Mouse (Mus musculus): ENCODE results near the gene Cyth1. TPM values are rescaled to one million over a fixed set of nuclear protein-coding genes. Genes with fewer than 3 reads are reported as not detected.

The Cyth1 gene
- total and polyA plus RNA-seq, 3 experiments: 49.7 to 108 (median 79.7) TPM

DNA sequence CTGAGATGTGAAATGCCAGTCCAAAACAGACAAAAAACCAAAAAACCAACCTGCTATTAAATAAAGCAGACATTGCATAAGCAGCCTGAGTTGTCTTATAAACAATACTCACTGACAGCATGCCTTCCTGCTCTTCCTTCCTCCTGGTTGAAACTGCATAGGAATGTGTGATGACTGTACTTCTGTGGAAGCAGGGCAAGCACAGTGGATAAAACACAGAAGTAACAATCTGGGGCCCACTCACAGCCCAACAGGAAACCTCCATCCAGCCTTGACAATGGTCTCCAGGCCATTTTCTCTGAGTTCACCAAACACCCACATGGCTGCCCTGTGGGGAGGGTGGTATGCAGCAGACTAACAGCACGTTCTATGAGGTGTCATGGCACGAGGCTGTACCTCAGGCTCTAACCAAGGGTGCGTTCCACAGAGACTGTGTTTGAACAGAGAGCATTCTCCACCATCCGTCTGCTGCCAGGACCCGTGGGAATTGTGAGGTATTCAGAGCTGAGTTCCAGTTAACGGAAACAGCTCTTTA lies 26.0 kb downstream of the Cyth1 start:
- no peaks in the 10 kb centered on the region for H3K27me3 ChIP-seq (replicated peaks)
- H3K9ac ChIP-seq (ENCODE audit: insufficient read depth, low read depth): no peak overlapping the region
- H3K36me3 ChIP-seq (replicated peaks in 1 of 2; ENCODE audit: control insufficient read depth in 1 of 2, insufficient read depth in 1 of 2, low read length in 1 of 2): peaks cover 0 to 60% of the 10 kb centered on the region in 2 experiments
- no peaks in the 10 kb centered on the region for H3K79me2 ChIP-seq (replicated peaks; ENCODE audit: control insufficient read depth, extremely low read depth, insufficient read depth, poor library complexity, severe bottlenecking)
- no peaks in the 10 kb centered on the region for H3K9me3 ChIP-seq (replicated peaks; ENCODE audit: low read length)
- dilution Hi-C loops (cut with MboI; ENCODE audit: extremely low pct_ligation_motif_present, extremely low pct_unique_long_range_greater_than_20kb, low sequenced_read_pairs): no loop called here
- no peak overlapping the region for H3K27ac ChIP-seq (ENCODE audit: insufficient read depth, low read depth)
- no peak for TF ChIP-seq USF2 (conservative IDR thresholded peaks at IDR 0.05; ENCODE audit: low read depth, low read length)
- TF ChIP-seq MXI1 (IDR thresholded peaks at IDR 0.05; ENCODE audit: low read depth, low read length): no peak
- TF ChIP-seq ZC3H11A (IDR thresholded peaks at IDR 0.05; ENCODE audit: low read depth, low read length): no peak
- no peak for TF ChIP-seq MAX (IDR thresholded peaks at IDR 0.05; ENCODE audit: low read length)
- TF ChIP-seq KAT2A (IDR thresholded peaks at IDR 0.05; ENCODE audit: insufficient replicate concordance, low read length): no peak
- TF ChIP-seq POLR2AphosphoS2 (IDR thresholded peaks at IDR 0.05; ENCODE audit: low read depth, low read length): no peak
- TF ChIP-seq CHD1 (IDR thresholded peaks at IDR 0.05; ENCODE audit: low read depth, low read length): no peak
- TF ChIP-seq ETS1 (conservative IDR thresholded peaks at IDR 0.05; ENCODE audit: low read depth, low read length): no peak
- TF ChIP-seq E2F4 (IDR thresholded peaks at IDR 0.05; ENCODE audit: insufficient replicate concordance, low read depth, low read length): no peak
- no peak for TF ChIP-seq POLR2A (IDR thresholded peaks at IDR 0.05; ENCODE audit: low read depth, low read length)
- TF ChIP-seq JUND (conservative IDR thresholded peaks at IDR 0.05; ENCODE audit: low read depth, low read length): no peak
- TF ChIP-seq ZMIZ1 (IDR thresholded peaks at IDR 0.05; ENCODE audit: low read depth, low read length): no peak
- TF ChIP-seq SIN3A (IDR thresholded peaks at IDR 0.05; ENCODE audit: low read length): no peak
- no peak for TF ChIP-seq RAD21 (IDR thresholded peaks at IDR 0.05; ENCODE audit: low read depth, low read length)
- no peak for TF ChIP-seq HCFC1 (IDR thresholded peaks at IDR 0.05; ENCODE audit: low read depth, low read length)
- H3K4me1 ChIP-seq (ENCODE audit: control insufficient read depth in 1 of 2, insufficient read depth in 2 of 2): peaks cover 17 to 89% of the 10 kb centered on the region in 2 experiments
- DNase-seq (ENCODE audit: extremely low read depth): no peak
- H3K4me2 ChIP-seq (ENCODE audit: insufficient read depth, low read depth, poor library complexity, severe bottlenecking): no peak overlapping the region
- in situ Hi-C loops (cut with MboI; ENCODE audit: low pct_ligation_motif_present, low pct_unique_long_range_greater_than_20kb, low sequenced_read_pairs): no loop called here
- H3K4me3 ChIP-seq (replicated peaks in 1 of 3; ENCODE audit: low read depth in 2 of 3, low read length in 2 of 3, poor library complexity in 1 of 3): no peak overlapping the region

DNA sequence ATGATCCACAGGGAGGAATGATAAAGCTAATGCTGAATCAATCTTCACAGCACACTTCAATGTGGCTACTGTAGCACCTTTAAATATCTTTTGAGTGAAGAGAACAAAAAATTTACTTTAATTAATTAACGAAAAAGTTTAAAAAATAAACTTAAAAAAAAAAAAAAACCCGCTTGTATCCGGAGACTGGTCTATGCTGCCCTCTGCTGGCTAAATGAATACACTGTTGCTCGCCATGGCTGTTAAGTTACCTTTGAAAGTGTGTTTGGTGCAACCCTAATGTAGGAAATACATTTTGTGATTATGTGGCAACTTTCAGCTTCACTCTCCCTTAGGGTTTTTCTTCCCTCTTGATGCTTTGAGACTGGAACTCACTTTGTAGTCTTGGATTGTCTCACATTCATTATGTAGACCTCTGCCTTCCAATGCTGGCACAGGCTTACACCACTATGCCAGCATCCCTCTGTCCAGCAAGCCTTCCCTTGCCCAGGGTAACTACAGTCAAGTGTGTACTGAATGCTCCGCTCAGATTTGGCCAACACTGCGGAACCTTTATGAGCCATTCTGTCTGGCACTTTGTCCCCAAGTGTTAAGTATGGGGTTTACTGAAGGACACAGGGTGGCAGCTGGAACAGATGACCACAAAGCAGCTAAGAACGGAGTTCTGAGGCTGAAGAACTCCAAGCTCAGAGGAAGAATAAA lies 27.7 kb downstream of the Cyth1 start:
- dilution Hi-C loops (cut with MboI; ENCODE audit: extremely low pct_ligation_motif_present, extremely low pct_unique_long_range_greater_than_20kb, low sequenced_read_pairs) (no loop called here), in situ Hi-C loops (cut with MboI; ENCODE audit: low pct_ligation_motif_present, low pct_unique_long_range_greater_than_20kb, low sequenced_read_pairs) (no loop called here)
- no peak overlapping the region for H3K27ac ChIP-seq (ENCODE audit: insufficient read depth, low read depth)
- no peak overlapping the region for H3K9ac ChIP-seq (ENCODE audit: insufficient read depth, low read depth)
- H3K79me2 ChIP-seq (replicated peaks; ENCODE audit: control insufficient read depth, extremely low read depth, insufficient read depth, poor library complexity, severe bottlenecking): no peaks in the 10 kb centered on the region
- no peaks in the 10 kb centered on the region for H3K27me3 ChIP-seq (replicated peaks)
- H3K4me3 ChIP-seq (replicated peaks in 1 of 3; ENCODE audit: low read depth in 2 of 3, low read length in 2 of 3, poor library complexity in 1 of 3): no peak overlapping the region
- peaks cover 27 to 92% of the 10 kb centered on the region in 2 experiments for H3K4me1 ChIP-seq (ENCODE audit: control insufficient read depth in 1 of 2, insufficient read depth in 2 of 2)
- no peak overlapping the region for H3K4me2 ChIP-seq (ENCODE audit: insufficient read depth, low read depth, poor library complexity, severe bottlenecking)
- DNase-seq (ENCODE audit: extremely low read depth): peak; percentile 74
- H3K9me3 ChIP-seq (replicated peaks; ENCODE audit: low read length): no peaks in the 10 kb centered on the region
- peaks cover 0 to 61% of the 10 kb centered on the region in 2 experiments for H3K36me3 ChIP-seq (replicated peaks in 1 of 2; ENCODE audit: control insufficient read depth in 1 of 2, insufficient read depth in 1 of 2, low read length in 1 of 2)
- TF ChIP-seq MAZ (IDR thresholded peaks at IDR 0.05; ENCODE audit: low read depth, low read length) (no peak), IRF4 (IDR thresholded peaks at IDR 0.05; ENCODE audit: low read depth, low read length) (0 out of 2 replicates have a peak, but pooled peaks have one; percentile 35), JUN (IDR thresholded peaks at IDR 0.05; ENCODE audit: insufficient read depth, low read depth, low read length) (peak; percentile 36; the same call in 1 of the 2 replicates), PAX5 (IDR thresholded peaks at IDR 0.05; ENCODE audit: low read length) (no peak), TCF12 (IDR thresholded peaks at IDR 0.05; ENCODE audit: low read depth, low read length) (no peak), CHD2 (IDR thresholded peaks at IDR 0.05; ENCODE audit: low read length) (no peak), USF1 (IDR thresholded peaks at IDR 0.05; ENCODE audit: low read depth, low read length) (no peak), SIN3A (IDR thresholded peaks at IDR 0.05; ENCODE audit: low read length) (no peak), POLR2AphosphoS2 (IDR thresholded peaks at IDR 0.05; ENCODE audit: low read depth, low read length) (no peak), MAFK (IDR thresholded peaks at IDR 0.05; ENCODE audit: insufficient replicate concordance, low read length) (0 out of 2 replicates have a peak, but pooled peaks have one; percentile 7), TBP (conservative IDR thresholded peaks at IDR 0.05; ENCODE audit: low read depth, low read length) (no peak), EP300 (IDR thresholded peaks at IDR 0.05; ENCODE audit: low read length) (no peak), CHD1 (IDR thresholded peaks at IDR 0.05; ENCODE audit: low read depth, low read length) (no peak), MXI1 (IDR thresholded peaks at IDR 0.05; ENCODE audit: low read depth, low read length) (no peak), ETS1 (conservative IDR thresholded peaks at IDR 0.05; ENCODE audit: low read depth, low read length) (no peak), JUND (conservative IDR thresholded peaks at IDR 0.05; ENCODE audit: low read depth, low read length) (peak; percentile 38; the same call in 1 of the 2 replicates), NELFE (IDR thresholded peaks at IDR 0.05; ENCODE audit: low read depth, low read length) (no peak; the same call in 1 of the 2 replicates), NRF1 (IDR thresholded peaks at IDR 0.05; ENCODE audit: low read depth, low read length) (no peak), GABPA (IDR thresholded peaks at IDR 0.05; ENCODE audit: insufficient replicate concordance, low read depth, low read length) (no peak), HCFC1 (IDR thresholded peaks at IDR 0.05; ENCODE audit: low read depth, low read length) (peak; percentile 31; the same call in 1 of the 2 replicates), MEF2A (IDR thresholded peaks at IDR 0.05; ENCODE audit: borderline replicate concordance, low read depth, low read length) (no peak), CTCF (conservative IDR thresholded peaks at IDR 0.05 in 1 of 2, IDR thresholded peaks at IDR 0.05 in 1 of 2; ENCODE audit: low read depth in 2 of 2, low read length in 2 of 2) (peak; percentile 92 to 97), ZC3H11A (IDR thresholded peaks at IDR 0.05; ENCODE audit: low read depth, low read length) (peak; percentile 82)
